Mouse (Mus musculus) spleen, adult 2 months (tissue): ENCODE measurements at regions not wholly inside any gene's neighbourhood (a gene's known extent, or its start where the extent isn't known, plus 50 kb on each side); places are given as distances from the start of the nearest gene placed in this dataset.

Experiments
- CTCF ChIP-seq: fragments of 200-500 bp; IDR thresholded peaks from 2 replicates; pipeline ENCODE4 v1.5.1; 2011; ENCODE audit warnings: mild to moderate bottlenecking, inconsistent platforms; ENCODE audit not compliant: insufficient read depth, insufficient read length, insufficient replicate concordance; ENCODE audit errors: extremely low read depth
- POLR2A ChIP-seq: fragments of 200-500 bp; IDR thresholded peaks from 2 replicates; pipeline ENCODE4 v1.6.1; 2011; ENCODE audit warnings: low read depth, low read length, inconsistent platforms

- TF ChIP-seq CTCF (no peak), POLR2A (no peak)
These were observed 307.5 kb downstream of the Rps24 start for GRCm38 (mm10) chr14:24794359-24794845.
